Mouse (Mus musculus): ENCODE measurements at regions not wholly inside any gene's neighbourhood (a gene's known extent, or its start where the extent isn't known, plus 50 kb on each side); places are given as distances from the start of the nearest gene placed in this dataset.

DNA sequence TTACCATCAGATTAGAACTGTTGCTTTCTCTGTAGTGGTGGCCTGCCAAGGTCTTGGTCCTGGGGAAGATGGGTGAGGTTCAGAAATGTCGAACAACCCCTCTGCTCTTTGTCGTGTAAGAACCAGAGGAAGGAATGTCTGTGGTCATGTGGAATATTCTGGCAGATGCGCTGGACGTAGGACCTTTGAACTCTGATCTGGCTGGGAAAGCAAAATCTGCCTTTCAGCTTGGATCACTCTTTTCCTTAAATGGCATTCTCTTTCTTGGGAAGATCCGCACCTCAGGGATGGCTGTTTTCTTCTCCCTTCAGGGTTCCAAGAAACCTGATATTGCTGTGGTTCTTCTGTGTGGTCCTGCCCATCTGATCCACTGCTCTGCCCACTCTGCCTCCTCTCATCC, 155.8 kb upstream of the Jun start:
- WGBS, result 79% methylated on average over 5 of the region's 5 CpGs
- no peak for ATAC-seq (ENCODE audit: low FRiP score, low read depth)
- H3K4me3 ChIP-seq, result no peak overlapping the region
- no peak overlapping the region for H3K9ac ChIP-seq (replicated peaks)
- no peaks in the 10 kb centered on the region; the same call in 1 of the 2 replicates for H3K27me3 ChIP-seq
- no peaks in the 10 kb centered on the region for H3K9me3 ChIP-seq
- no peak overlapping the region for H3K27ac ChIP-seq (replicated peaks)
- H3K36me3 ChIP-seq, result no peaks in the 10 kb centered on the region
- peaks cover 10% of the 10 kb centered on the region for H3K4me1 ChIP-seq
- H3K4me2 ChIP-seq (replicated peaks), result no peak overlapping the region

DNA sequence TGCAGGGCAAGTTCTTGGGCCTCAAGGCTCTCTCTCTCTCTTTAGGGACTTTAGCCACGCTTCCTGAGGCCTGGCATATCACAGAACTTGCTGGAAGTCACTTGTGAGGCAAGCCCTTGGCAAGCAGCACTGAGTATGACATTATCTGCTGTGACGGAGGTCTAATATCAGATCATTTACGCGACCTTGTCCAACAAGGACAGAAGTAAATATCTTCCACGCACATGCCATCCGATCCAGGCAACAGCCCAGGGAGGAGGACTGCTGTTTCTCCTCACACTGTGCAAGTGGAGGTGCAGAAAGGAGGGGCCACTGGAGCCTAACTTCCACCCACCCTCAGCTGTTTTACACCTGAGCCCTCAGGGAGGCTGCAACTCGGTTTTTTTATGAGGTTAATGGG, 156.8 kb upstream of the Jun start:
- ATAC-seq (ENCODE audit: low FRiP score, low read depth), result no peak
- Histone ChIP-seq H3K9ac (replicated peaks) (no peak overlapping the region), H3K4me1 (peaks cover 10% of the 10 kb centered on the region), H3K4me2 (replicated peaks) (no peak overlapping the region), H3K27ac (replicated peaks) (no peak overlapping the region), H3K4me3 (no peak overlapping the region), H3K9me3 (no peaks in the 10 kb centered on the region), H3K36me3 (no peaks in the 10 kb centered on the region), H3K27me3 (no peaks in the 10 kb centered on the region; the same call in 1 of the 2 replicates)
- 86% methylated on average over 7 of the region's 7 CpGs for WGBS

DNA sequence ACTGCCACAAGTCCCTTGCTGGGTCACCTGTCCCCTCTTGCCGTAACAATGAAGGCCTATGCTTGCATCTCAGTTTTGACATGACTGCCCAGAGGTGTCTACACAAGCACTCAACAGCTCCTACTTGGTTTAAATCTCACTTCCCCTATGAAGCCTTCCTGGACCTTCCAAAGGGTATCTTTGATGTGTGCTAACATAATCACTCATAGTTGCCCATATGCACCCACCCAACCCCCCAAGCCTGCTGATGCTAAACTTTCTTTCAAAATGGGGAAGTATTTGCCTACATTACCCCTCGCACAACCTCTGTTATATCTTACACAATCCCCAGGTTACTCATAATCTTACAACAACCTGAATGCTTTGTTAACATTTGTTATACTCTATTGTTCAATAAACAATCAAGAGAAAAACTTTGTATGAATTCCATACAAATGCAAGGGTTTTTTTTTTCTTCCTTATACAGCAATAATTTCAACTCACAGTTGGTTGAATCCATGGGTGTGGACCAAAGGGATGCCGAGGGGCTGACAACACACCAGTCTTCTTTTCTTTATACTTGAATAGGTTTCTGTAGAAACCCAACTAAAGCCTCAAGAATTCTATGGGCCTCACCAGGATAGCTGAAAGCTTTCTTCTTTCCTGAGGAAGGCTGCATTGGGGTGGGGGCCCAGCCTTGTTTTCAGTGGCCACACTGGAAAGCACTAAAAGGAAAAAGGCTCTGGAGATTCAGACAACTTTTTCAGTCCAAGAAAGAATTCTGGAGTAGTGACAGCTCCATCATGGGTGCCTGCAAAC, 157.5 kb upstream of the Jun start:
- no peaks in the 10 kb centered on the region for H3K36me3 ChIP-seq
- H3K4me1 ChIP-seq, result peaks cover 10% of the 10 kb centered on the region
- 68% methylated on average over 3 of the region's 3 CpGs for WGBS
- no peaks in the 10 kb centered on the region; the same call in 1 of the 2 replicates for H3K27me3 ChIP-seq
- ATAC-seq (ENCODE audit: low FRiP score, low read depth), result no peak
- H3K4me3 ChIP-seq, result no peak overlapping the region
- H3K4me2 ChIP-seq (replicated peaks), result no peak overlapping the region
- H3K9ac ChIP-seq (replicated peaks), result no peak overlapping the region
- H3K27ac ChIP-seq (replicated peaks), result no peak overlapping the region
- no peaks in the 10 kb centered on the region for H3K9me3 ChIP-seq

DNA sequence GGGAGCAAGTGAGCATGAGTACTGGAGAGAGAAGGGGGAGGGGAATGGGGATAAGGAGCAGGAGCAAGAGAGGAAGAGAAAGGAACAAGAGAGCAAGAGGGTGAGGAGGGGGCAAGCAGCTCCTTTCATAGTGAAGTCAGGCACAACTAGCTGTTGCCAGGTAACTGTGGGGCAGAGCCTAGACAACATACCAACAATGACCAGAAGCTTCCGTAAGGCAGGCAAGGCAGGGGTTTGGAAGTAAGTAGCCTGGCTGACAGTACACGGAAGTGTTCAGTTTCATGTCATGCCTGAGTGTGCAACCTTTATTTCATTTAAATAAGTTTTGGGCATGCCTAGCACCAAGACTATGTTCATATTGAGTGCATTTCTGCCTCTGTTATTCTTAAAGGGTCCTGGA, 160.5 kb upstream of the Jun start:
- H3K4me3 ChIP-seq, result no peak overlapping the region
- H3K27me3 ChIP-seq, result no peaks in the 10 kb centered on the region
- no peak overlapping the region for H3K4me2 ChIP-seq (replicated peaks)
- 61% methylated on average over 2 of the region's 2 CpGs for WGBS
- H3K9me3 ChIP-seq, result no peaks in the 10 kb centered on the region
- H3K36me3 ChIP-seq, result no peaks in the 10 kb centered on the region
- 0 out of 2 replicates have a peak, but pooled peaks have one; percentile 27 for ATAC-seq (ENCODE audit: low FRiP score, low read depth)
- H3K27ac ChIP-seq (replicated peaks), result no peak overlapping the region
- H3K4me1 ChIP-seq, result peaks cover 10% of the 10 kb centered on the region
- H3K9ac ChIP-seq (replicated peaks), result no peak overlapping the region

DNA sequence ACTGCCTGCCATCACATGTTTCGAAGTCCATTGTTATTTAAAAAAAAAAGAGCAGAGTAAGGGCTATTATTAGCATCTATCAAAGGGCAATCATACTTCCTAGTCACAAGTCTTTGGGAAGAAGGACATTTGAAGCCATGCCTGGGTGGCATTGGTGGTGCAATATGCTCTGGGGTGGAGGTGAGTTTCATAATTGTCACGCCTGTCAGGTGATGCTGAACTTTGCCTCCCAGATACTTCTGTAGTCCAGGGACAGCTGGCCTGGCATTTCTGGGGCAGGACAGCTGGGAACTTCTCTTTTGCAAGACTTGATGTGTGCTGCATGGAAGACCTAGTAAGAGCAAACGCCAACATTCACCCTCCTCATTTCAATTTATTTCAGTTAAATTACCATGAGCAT, 161.0 kb upstream of the Jun start:
- Histone ChIP-seq H3K27me3 (no peaks in the 10 kb centered on the region), H3K36me3 (no peaks in the 10 kb centered on the region), H3K4me3 (no peak overlapping the region), H3K9me3 (no peaks in the 10 kb centered on the region), H3K9ac (replicated peaks) (no peak overlapping the region), H3K4me1 (peaks cover 10% of the 10 kb centered on the region), H3K4me2 (replicated peaks) (no peak overlapping the region), H3K27ac (replicated peaks) (no peak overlapping the region)
- no peak for ATAC-seq (ENCODE audit: low FRiP score, low read depth)
- WGBS, result 88% methylated on average over 3 of the region's 3 CpGs

DNA sequence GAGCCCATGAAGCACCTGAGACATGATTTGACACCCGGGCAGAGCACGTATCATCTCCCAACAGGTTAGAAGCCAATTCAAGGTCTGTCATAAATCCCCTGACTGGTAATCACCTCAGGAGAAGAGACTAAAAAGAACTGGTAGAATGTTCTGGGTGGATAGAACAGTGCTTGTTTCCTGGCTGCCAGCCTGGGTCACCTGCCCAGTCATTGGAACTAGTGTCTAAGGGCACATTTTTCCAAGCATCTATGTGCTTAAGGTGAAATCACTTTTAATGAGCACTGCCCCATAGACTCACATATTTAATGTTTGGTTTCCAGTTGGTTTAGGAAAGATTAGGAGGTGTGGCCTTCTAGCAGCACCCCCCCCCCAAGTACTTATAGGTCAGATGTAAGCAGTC, 162.0 kb upstream of the Jun start:
- Histone ChIP-seq H3K9ac (replicated peaks) (no peak overlapping the region), H3K4me1 (peaks cover 10% of the 10 kb centered on the region), H3K27ac (replicated peaks) (no peak overlapping the region), H3K36me3 (no peaks in the 10 kb centered on the region), H3K27me3 (no peaks in the 10 kb centered on the region), H3K4me2 (replicated peaks) (no peak overlapping the region), H3K9me3 (no peaks in the 10 kb centered on the region), H3K4me3 (no peak overlapping the region)
- 98% methylated on average over 2 of the region's 2 CpGs for WGBS
- no peak for ATAC-seq (ENCODE audit: low FRiP score, low read depth)

DNA sequence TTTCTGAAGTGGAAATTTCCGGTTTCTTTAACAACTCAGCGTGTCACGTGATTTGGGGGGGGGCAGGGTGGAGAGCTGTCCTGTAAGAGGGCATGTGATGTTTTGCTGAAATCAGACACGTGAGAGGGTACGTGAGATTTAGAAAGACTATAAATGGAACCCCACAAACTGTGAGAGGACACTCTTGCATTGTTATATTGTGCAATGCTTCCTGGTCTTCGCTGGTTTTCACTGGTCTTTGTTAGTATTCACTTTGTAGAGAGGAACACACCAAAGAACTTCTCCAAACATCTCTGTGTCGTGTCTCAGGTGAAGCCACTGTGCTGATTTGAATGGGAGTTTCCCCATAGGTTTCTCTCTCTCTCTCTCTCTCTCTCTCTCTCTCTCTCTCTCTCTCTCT, 163.2 kb upstream of the Jun start:
- peaks cover 6% of the 10 kb centered on the region; the same call in 1 of the 2 replicates for H3K4me1 ChIP-seq
- no peak for ATAC-seq (ENCODE audit: low FRiP score, low read depth)
- H3K4me2 ChIP-seq (replicated peaks), result no peak overlapping the region
- H3K9ac ChIP-seq (replicated peaks), result no peak overlapping the region
- H3K27ac ChIP-seq (replicated peaks), result no peak overlapping the region
- H3K36me3 ChIP-seq, result no peaks in the 10 kb centered on the region
- no peak overlapping the region for H3K4me3 ChIP-seq
- no peaks in the 10 kb centered on the region for H3K9me3 ChIP-seq
- no peaks in the 10 kb centered on the region for H3K27me3 ChIP-seq
- WGBS, result 91% methylated on average over 7 of the region's 7 CpGs

DNA sequence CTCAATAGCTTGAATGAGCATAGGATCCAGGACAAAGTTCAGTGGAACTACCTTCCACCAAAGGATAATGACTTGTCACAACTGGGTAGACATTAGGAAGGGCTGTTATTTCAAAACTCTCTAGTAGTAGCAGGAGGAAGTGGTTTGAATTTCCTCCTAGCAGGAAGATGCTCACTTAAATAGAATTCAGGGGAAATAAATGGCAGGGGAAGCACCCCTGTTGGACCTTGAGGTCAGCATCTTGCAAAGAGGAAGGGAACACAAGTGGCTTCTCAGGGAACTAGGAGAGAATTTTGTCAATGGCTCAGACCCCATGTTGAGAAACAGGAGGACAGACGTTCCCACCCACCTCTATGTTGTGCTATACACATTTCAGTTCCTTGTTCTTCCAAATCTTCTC, 178.4 kb upstream of the Jun start:
- Histone ChIP-seq H3K9me3 (no peaks in the 10 kb centered on the region), H3K4me3 (no peak overlapping the region), H3K4me2 (replicated peaks) (no peak overlapping the region), H3K9ac (replicated peaks) (no peak overlapping the region), H3K27ac (replicated peaks) (no peak overlapping the region), H3K27me3 (no peaks in the 10 kb centered on the region), H3K4me1 (no peaks in the 10 kb centered on the region), H3K36me3 (no peaks in the 10 kb centered on the region)
- ATAC-seq (ENCODE audit: low FRiP score, low read depth), result no peak
- 76% methylated on average over 1 of the region's 1 CpGs for WGBS

DNA sequence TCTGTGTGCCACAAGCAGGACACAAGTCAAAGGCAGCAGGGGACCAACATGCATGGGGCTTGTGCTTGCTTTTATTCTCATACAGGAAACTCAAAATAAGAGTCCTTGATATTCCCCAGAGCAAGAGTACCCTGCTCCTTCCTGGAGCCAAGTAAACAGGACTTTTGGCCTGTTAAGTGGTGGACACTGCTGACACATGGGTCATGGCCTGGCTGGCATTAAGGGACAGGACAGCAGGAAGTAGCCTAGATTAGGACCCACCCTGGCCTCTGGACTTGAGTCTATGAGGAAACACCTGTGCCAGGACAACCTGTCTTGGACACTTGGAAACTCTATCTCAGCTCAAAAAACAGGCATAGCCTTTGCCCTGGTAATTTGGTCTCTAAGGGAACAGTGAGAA, 181.0 kb upstream of the Jun start:
- Histone ChIP-seq H3K4me2 (replicated peaks) (no peak overlapping the region), H3K36me3 (no peaks in the 10 kb centered on the region), H3K4me3 (no peak overlapping the region), H3K27ac (replicated peaks) (no peak overlapping the region), H3K9me3 (no peaks in the 10 kb centered on the region), H3K4me1 (no peaks in the 10 kb centered on the region), H3K27me3 (no peaks in the 10 kb centered on the region), H3K9ac (replicated peaks) (no peak overlapping the region)
- ATAC-seq (ENCODE audit: low FRiP score, low read depth), result no peak

DNA sequence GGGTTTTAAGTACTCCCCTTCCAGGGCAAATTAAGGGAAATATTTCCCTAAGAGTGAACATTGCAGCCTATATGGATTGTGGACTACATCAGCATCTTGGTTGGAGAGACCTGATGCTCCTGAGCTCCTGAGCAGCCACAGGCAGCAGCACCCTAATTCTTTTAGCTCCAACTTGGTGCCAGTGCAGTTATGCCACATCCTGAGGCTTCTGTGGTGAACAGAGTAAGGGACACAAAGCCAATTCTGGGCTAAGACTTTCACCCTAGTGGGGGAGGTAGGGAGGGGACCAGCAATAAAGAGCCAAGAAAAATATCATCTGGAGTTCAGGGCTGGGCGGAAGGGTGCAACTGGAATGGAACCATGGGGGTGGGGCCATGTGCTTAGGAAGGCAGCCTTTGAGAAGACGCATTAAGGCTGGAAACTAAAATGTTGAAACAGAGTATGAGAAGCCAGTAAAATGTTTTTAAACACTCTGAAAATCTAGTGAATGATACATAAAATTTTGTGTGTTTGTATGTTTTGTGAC, 182.1 kb upstream of the Jun start:
- no peaks in the 10 kb centered on the region for H3K9me3 ChIP-seq
- H3K27me3 ChIP-seq, result no peaks in the 10 kb centered on the region
- H3K27ac ChIP-seq (replicated peaks), result no peak overlapping the region
- H3K36me3 ChIP-seq, result no peaks in the 10 kb centered on the region
- no peak overlapping the region for H3K4me2 ChIP-seq (replicated peaks)
- ATAC-seq (ENCODE audit: low FRiP score, low read depth), result no peak
- no peaks in the 10 kb centered on the region for H3K4me1 ChIP-seq
- no peak overlapping the region for H3K9ac ChIP-seq (replicated peaks)
- 83% methylated on average over 2 of the region's 2 CpGs for WGBS
- no peak overlapping the region for H3K4me3 ChIP-seq

DNA sequence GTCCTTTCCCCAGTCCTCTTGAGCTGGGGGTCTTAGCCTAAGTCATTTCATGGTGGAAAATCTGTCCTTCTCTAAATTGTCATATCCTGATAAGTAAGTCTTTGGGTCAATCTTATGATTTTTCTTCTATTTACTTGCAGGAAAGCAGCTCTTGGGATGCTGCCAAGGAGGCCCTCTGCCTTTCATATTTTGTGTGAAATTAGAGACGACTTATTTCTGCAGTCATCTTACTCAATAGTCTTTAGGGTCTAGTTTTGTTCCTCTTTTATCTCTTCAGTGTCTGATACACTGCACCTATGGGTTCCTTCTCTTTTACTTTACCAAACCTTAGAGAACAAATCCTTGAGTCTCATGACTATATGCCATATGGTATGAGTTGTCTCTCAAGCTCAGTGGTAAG, 196.0 kb upstream of the Jun start:
- H3K27ac ChIP-seq (replicated peaks), result no peak overlapping the region
- no peak for ATAC-seq (ENCODE audit: low FRiP score, low read depth)
- no peaks in the 10 kb centered on the region for H3K27me3 ChIP-seq
- H3K4me1 ChIP-seq, result no peaks in the 10 kb centered on the region
- H3K9me3 ChIP-seq, result no peaks in the 10 kb centered on the region
- H3K9ac ChIP-seq (replicated peaks), result no peak overlapping the region
- H3K4me3 ChIP-seq, result no peak overlapping the region
- 90% methylated on average over 1 of the region's 1 CpGs for WGBS
- H3K36me3 ChIP-seq, result no peaks in the 10 kb centered on the region
- no peak overlapping the region for H3K4me2 ChIP-seq (replicated peaks)

DNA sequence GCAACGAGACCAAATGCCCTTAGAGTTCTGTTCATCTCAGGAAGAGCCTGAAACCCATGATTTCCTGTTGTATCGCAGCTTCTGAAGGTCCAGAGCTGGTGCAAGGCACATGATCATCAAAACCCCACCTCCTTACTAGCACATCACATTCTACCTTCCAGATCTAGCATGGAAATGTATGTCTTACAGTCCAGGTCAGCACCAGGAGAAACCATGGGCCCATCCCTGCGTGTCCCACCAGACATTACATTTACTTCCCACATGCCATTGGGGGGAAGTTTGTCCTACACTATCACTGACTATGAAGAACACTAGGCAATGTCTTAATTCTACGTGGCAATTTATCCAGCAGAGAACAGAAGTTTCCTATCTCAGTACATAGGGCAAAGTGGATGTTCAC, 197.0 kb upstream of the Jun start:
- Histone ChIP-seq H3K9ac (replicated peaks) (no peak overlapping the region), H3K36me3 (no peaks in the 10 kb centered on the region), H3K4me2 (replicated peaks) (no peak overlapping the region), H3K9me3 (no peaks in the 10 kb centered on the region), H3K4me1 (no peaks in the 10 kb centered on the region), H3K27ac (replicated peaks) (no peak overlapping the region), H3K4me3 (no peak overlapping the region), H3K27me3 (no peaks in the 10 kb centered on the region)
- ATAC-seq (ENCODE audit: low FRiP score, low read depth), result no peak
- 84% methylated on average over 4 of the region's 4 CpGs for WGBS

DNA sequence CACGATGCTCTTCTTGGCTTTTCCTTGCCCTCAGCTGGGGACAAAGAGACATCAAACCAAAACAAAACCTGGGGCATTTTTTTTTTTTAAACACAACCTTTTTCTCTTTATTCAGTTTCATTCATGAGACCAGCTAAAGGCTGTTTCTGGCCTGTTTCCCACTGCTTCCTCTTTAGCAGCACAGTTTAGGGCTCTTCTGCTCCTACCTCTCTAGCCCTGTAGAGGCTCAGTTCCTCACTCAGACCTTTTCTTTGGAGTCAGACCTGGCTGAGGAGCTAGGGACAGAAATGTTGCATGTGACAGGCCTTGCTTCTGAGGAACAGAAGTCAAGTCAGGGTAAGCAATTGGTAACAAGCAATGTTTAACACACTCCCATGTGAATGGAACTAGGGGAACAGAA, 198.1 kb upstream of the Jun start:
- Histone ChIP-seq H3K36me3 (no peaks in the 10 kb centered on the region), H3K27ac (replicated peaks) (no peak overlapping the region), H3K9ac (replicated peaks) (no peak overlapping the region), H3K9me3 (no peaks in the 10 kb centered on the region), H3K27me3 (no peaks in the 10 kb centered on the region), H3K4me3 (no peak overlapping the region), H3K4me2 (replicated peaks) (no peak overlapping the region), H3K4me1 (no peaks in the 10 kb centered on the region)
- 24% methylated on average over 1 of the region's 1 CpGs for WGBS
- no peak for ATAC-seq (ENCODE audit: low FRiP score, low read depth)

Data from midbrain, embryonic 12.5 days (tissue).